Mouse (Mus musculus): ENCODE data around the gene Sgce.

DNA sequence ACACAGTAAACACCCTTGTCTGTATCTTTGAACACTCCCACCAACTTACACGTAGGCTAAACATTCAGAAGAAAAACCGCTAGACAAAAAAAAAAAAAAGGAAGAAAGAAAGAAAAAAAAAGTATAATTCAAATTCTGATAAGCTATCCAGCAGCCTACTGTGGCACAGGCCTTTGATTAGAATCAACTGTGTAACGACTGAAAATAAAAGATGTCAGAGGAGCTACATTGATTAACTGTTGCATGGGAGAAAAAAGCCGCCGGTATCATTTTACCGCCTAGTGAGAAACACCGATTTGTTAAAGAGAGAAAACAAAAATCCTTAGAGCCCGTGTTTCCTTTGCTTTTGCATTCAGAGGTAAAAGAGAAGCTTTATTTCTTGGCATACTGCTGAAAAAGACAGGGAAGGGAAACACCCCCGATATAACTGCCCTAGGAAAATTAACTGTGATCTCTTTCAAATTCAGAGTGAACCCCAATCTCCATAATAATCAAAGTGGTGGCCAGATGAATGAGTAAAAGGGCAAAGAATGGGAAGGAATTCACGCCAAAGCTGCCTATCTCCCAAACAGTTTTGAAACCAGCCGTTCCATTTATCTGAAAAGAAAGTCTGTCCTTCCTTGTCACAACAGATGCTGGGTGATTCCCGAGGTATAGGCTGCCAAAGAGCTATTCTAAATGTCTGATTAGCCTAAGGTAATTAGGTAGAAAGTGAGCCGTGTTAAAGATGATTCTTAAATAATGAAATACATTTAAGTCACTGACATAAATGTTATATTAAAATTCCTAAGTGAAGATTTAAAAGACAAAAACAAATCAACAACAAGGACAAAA is 7.3 kb downstream of the Sgce start:
- TF ChIP-seq CTCF (IDR thresholded peaks at IDR 0.05; ENCODE audit: control insufficient read depth, insufficient read depth, insufficient replicate concordance, low read depth, low read length) = no peak
- TF ChIP-seq POLR2A (IDR thresholded peaks at IDR 0.05; ENCODE audit: control insufficient read depth, low read depth, low read length) = no peak

Measured in testis, adult 2 months (tissue).